Mouse (Mus musculus) lung, embryonic 14.5 days (tissue): ENCODE data around the gene Hoxb3. TPM values are rescaled to one million over a fixed set of nuclear protein-coding genes. Genes with fewer than 3 reads are reported as not detected.

Source experiments
- ATAC-seq: fragments of 200-750 bp; cut with Nextera tagmentation; 2 replicates; pipeline ENCODE4 v1.8.0; 2017; ENCODE audit warnings: mild to moderate bottlenecking, moderate TSS enrichment, moderate library complexity; ENCODE audit not compliant: insufficient read depth
- DNase-seq: peaks from one replicate; pipeline ENCODE4 v3.0.0-alpha.2; 2015
- H3K27ac ChIP-seq: fragments of 300-500 bp; sonication (generic); 2 replicates; pipeline ENCODE4 v1.5.1; 2014; ENCODE audit warnings: low read depth, mild to moderate bottlenecking, moderate library complexity
- H3K27me3 ChIP-seq: fragments of 300-500 bp; sonication (generic); 2 replicates; pipeline ENCODE4 v1.6.1; 2014; ENCODE audit warnings: low read length, control low read depth; ENCODE audit not compliant: insufficient read depth
- H3K36me3 ChIP-seq: fragments of 300-500 bp; sonication (generic); 2 replicates; pipeline ENCODE4 v1.6.1; 2014; ENCODE audit warnings: control low read depth; ENCODE audit not compliant: insufficient read depth
- H3K4me1 ChIP-seq: fragments of 300-500 bp; sonication (generic); 2 replicates; pipeline ENCODE4 v1.6.1; 2014; ENCODE audit warnings: antibody characterized with exemption, control low read depth; ENCODE audit not compliant: insufficient read depth
- H3K4me2 ChIP-seq: fragments of 300-500 bp; sonication (generic); 2 replicates; pipeline ENCODE4 v1.6.1; 2014; ENCODE audit warnings: mild to moderate bottlenecking
- H3K4me3 ChIP-seq: fragments of 300-500 bp; sonication (generic); 2 replicates; pipeline ENCODE4 v1.5.1; 2014; ENCODE audit warnings: low read depth, low read length
- H3K9ac ChIP-seq: fragments of 300-500 bp; sonication (generic); 2 replicates; pipeline ENCODE4 v1.6.1; 2014
- H3K9me3 ChIP-seq: fragments of 300-500 bp; sonication (generic); 2 replicates; pipeline ENCODE4 v1.6.1; 2016; ENCODE audit warnings: low read depth, low read length, control low read depth
- CTCF ChIP-seq: IDR thresholded peaks from 2 replicates; pipeline ENCODE4 v1.5.1; 2016; ENCODE audit warnings: antibody characterized with exemption, low read depth
- whole genome bisulfite sequencing: fragments of 180-500 bp; shearing (Covaris S2); extraction: QIAGEN DNeasy Blood & Tissue Kit; methylation state at CpG from one replicate; pipeline ENCODE4 v1.1.7; 2014; 5-methylcytosine and 5-hydroxymethylcytosine counted together
- polyA plus RNA-seq: library from polyadenylated mRNA; unstranded; fragments of >200 nt; fragmentation: Nextera tagmentation; extraction: Ambion mirVana; gene quantifications from 2 replicates; pipeline ENCODE4 v1.2.1, GENCODE M21; 2014

The Hoxb3 gene
- polyA plus RNA-seq, 1 experiment from 2014 or later: 6.3 TPM

DNA sequence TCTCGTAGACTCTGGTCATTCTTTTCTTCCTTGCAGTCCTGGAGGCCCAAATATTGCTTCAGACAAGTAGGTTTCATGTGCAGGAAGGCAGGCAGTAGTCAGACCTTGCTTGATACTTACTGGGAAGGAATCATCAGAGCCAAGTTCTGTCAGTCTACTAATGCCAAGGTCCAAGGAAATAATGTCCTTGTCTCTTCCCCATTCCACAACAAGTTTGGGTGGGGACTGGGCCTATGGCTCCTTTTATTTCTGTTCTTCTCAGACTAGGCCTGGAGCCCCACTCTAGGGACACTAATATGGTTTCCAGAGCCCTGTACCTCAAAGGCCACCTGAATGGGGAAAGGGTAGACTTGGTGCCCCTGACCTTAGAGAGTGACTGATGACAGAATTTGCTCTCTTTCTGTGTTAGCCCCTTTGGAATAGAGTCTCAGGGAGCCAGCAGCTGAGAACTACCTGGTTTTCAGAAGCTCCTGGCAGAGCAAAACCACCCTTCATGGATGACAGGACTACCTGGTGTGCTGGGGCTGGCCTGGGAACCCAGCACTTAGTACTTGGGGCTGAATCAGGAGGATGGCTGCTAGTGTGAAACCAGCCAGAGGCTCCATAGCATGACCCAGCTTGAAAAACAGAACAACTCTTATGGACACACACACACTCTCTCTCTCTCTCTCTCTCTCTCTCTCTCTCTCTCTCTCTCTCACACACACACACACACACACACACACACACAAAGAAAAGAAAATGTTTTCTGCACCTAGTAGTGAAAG lies 34.5 kb upstream of the Hoxb3 start:
- no peak for ATAC-seq
- Histone ChIP-seq H3K27me3 (peaks cover 89% of the 10 kb centered on the region), H3K9ac (no peak overlapping the region), H3K4me1 (0 out of 2 replicates have a peak, but pooled peaks cover 3% of the 10 kb centered on the region), H3K27ac (no peak overlapping the region), H3K4me2 (no peak overlapping the region), H3K36me3 (no peaks in the 10 kb centered on the region), H3K4me3 (no peak overlapping the region), H3K9me3 (no peaks in the 10 kb centered on the region)
- 24% methylated on average over 1 of the region's 1 CpGs for WGBS
- DNase-seq: no peak
- TF ChIP-seq CTCF: no peak

DNA sequence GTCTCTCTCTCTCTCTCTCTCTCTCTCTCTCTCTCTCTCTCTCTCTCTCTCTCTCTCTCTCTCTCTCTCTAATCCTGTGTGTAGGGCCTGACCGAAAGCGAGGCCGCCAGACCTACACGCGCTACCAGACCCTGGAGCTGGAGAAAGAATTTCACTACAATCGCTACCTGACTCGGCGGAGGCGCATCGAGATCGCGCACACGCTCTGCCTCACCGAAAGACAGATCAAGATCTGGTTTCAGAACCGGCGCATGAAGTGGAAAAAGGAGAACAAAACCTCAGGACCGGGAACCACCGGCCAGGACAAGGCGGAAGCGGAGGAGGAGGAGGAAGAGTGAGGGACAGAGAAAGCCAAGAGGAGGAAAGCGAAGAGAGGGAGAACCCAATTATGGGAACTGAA lies 33.8 kb upstream of the Hoxb3 start:
- H3K4me2 ChIP-seq: no peak overlapping the region
- no peak for DNase-seq
- no peaks in the 10 kb centered on the region for H3K36me3 ChIP-seq
- H3K27ac ChIP-seq: no peak overlapping the region
- ATAC-seq: no peak
- WGBS: 26% methylated on average over 21 of the region's 21 CpGs
- H3K9ac ChIP-seq: no peak overlapping the region
- no peak for TF ChIP-seq CTCF
- 0 out of 2 replicates have a peak, but pooled peaks cover 3% of the 10 kb centered on the region for H3K4me1 ChIP-seq
- H3K9me3 ChIP-seq: no peaks in the 10 kb centered on the region
- H3K27me3 ChIP-seq: peaks cover 89% of the 10 kb centered on the region
- no peak overlapping the region for H3K4me3 ChIP-seq

DNA sequence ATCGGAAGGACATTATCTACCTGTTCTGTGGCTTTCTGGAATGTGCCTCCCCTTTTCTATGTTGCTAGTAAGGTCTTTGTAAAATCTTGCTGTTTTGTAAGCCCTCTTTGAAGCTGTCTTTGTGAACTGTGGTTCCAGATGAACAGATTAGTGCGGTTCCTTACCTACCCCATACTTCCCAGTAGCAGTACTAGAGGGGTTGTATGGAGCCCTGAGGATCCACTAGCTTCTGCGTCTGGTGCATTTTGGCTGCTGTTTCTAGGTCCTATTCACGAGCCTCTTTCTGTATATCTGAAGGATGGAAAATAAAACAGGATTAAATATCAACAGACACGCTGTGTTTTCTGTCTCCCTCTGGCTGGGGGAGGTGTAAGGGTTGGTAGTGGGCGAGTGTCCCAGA lies 33.3 kb upstream of the Hoxb3 start:
- H3K4me3 ChIP-seq: no peak overlapping the region
- ATAC-seq (no peak), DNase-seq (no peak)
- no peak overlapping the region for H3K4me2 ChIP-seq
- H3K27me3 ChIP-seq: peaks cover 91% of the 10 kb centered on the region
- H3K9ac ChIP-seq: no peak overlapping the region
- WGBS: 27% methylated on average over 6 of the region's 6 CpGs
- TF ChIP-seq CTCF: no peak
- H3K9me3 ChIP-seq: no peaks in the 10 kb centered on the region
- no peaks in the 10 kb centered on the region for H3K36me3 ChIP-seq
- H3K27ac ChIP-seq: no peak overlapping the region
- 0 out of 2 replicates have a peak, but pooled peaks cover 7% of the 10 kb centered on the region for H3K4me1 ChIP-seq

DNA sequence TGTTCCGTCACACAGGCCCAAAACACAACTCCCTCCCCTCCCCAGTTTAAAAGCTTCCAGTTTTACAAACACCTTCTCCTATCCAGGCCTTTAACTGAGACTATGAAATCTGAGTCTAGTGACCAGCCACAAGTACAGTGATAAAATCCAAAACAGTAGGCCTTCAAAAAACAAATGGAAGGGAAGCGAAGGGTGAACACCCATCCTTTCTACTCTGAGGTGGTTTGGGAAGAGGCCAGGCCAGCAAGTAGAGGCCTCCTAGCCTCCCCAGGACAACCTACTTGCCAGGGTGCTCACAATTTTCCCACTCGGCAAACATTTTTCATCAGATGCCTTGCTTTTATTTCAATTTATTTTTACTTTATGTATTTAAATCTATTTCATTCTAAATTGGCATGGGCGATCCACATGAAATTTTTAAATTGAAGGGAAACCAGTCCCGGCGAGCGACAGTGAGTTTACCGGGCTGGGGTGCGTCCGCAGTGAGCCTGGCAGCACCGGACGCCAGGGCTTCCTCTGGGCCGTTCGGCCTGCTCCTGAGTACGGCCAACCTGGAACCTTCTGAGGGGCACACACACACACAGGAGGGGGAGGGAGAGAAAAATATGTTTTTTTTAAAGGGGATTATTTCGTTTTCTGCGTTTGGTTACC lies 32.3 kb upstream of the Hoxb3 start:
- H3K36me3 ChIP-seq: no peaks in the 10 kb centered on the region
- H3K27me3 ChIP-seq: peaks cover 92% of the 10 kb centered on the region
- no peaks in the 10 kb centered on the region for H3K9me3 ChIP-seq
- DNase-seq (no peak), ATAC-seq (no peak)
- H3K9ac ChIP-seq: no peak overlapping the region
- 0 out of 2 replicates have a peak, but pooled peaks cover 7% of the 10 kb centered on the region for H3K4me1 ChIP-seq
- TF ChIP-seq CTCF: no peak
- H3K27ac ChIP-seq: no peak overlapping the region
- 34% methylated on average over 17 of the region's 17 CpGs for WGBS
- H3K4me3 ChIP-seq: no peak overlapping the region
- H3K4me2 ChIP-seq: no peak overlapping the region

DNA sequence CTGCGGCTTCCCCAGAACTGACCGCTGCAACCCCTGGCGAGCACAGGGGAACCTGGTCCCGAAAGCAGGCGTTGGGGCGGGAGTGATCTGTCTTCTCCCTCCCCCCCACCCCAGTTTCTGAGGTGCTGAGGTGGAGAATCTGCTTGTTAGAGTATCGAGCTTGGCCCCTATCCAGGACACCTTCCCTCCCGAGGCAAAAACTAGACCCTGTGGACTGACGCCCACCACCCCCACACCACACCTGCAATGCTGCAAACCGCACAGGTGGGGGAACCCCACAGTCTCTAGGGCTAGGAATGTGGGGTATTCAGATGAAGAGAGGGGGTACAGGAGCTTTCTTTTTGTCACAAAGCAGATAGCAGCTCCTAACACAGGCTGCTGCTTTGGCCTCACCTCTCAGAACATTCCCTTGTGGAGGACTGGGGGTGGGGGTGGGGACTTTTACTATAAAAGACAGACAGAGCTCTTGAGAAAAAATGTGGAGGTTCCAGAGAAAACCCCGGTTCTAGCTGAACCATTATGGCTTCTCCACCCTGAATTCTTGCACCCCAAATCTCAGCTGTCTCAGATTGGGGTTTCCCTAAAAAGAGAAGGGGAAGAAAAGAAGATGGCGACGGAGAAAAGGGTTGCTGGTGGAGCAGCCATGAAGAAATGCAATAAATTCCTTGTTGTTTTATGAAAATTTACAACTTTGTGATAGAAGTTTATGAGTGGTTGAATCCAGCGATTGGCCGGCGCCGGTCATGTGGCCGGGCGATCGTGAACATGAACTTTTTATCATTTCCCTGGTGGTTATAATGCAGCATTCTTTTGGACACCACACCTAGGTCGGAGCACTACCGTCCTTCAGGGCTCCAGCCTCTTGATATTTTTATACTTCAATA lies 31.2 kb upstream of the Hoxb3 start, which contains the start of gene Hoxb6:
Gene Hoxb6, plus strand, starts transcription at position 796 of the 884 bp plus-strand sequence.
- DNase-seq (no peak), ATAC-seq (no peak)
- Histone ChIP-seq H3K9ac (no peak within 1 kb of the TSS), H3K9me3 (no peaks in the 10 kb centered on the region), H3K27me3 (peaks cover 94% of the 10 kb centered on the region), H3K4me3 (peak within 1 kb of the TSS; percentile 23), H3K36me3 (no peaks in the 10 kb centered on the region), H3K4me1 (0 out of 2 replicates have a peak, but pooled peaks cover 7% of the 10 kb centered on the region), H3K27ac (no peak within 1 kb of the TSS), H3K4me2 (peak within 1 kb of the TSS; percentile 61; the same call in 1 of the 2 replicates)
- WGBS: 9% methylated on average over 22 of the region's 22 CpGs
- no peak for TF ChIP-seq CTCF

DNA sequence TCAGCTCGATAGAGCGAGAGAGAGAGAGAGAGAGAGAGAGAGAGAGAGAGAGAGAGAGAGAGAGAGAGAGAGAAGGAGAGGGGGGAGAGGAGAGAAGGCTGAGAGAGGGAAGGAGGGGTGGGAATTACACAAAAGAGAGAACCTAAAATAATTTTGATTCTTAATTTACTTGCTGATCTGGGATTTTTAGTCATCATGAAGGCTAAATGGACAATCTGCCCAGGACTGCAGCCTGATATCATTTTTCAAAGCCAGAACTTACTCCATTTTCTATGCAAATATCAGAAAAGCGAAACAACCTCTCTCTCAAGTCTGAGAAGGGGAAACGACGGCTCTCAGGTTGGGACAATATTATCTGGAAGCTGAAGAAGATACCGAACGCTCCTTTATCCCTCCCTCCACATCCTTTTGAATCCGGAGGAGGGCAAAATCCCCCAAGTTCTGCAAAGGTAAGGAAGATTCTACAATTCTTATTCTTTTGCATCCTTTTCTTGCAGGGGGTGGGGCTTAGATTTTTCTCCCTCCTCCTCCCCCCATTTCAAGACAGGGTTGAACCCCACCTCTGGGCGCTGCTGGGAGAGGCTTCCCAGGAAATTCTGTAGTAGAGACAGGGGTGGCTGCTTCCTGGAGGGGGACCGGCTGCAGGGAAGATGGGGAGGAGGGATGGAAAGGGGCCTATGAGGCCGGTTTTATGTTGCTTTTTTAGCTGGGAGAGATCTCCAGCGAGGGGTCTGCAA lies 30.4 kb upstream of the Hoxb3 start:
- H3K27me3 ChIP-seq: peaks cover 94% of the 10 kb centered on the region
- no peaks in the 10 kb centered on the region for H3K9me3 ChIP-seq
- 0 out of 2 replicates have a peak, but pooled peaks cover 4% of the 10 kb centered on the region for H3K4me1 ChIP-seq
- no peak for TF ChIP-seq CTCF
- ATAC-seq: no peak
- H3K4me2 ChIP-seq: peak overlapping the region; percentile 61; the same call in 1 of the 2 replicates
- H3K4me3 ChIP-seq: peak overlapping the region; percentile 23
- H3K27ac ChIP-seq: no peak overlapping the region
- H3K36me3 ChIP-seq: no peaks in the 10 kb centered on the region
- H3K9ac ChIP-seq: no peak overlapping the region
- 10% methylated on average over 12 of the region's 12 CpGs for WGBS
- DNase-seq: no peak
